Mouse (Mus musculus): Measurements from ENCODE around the gene Rab34. TPM values are rescaled to one million over a fixed set of nuclear protein-coding genes. Genes with fewer than 3 reads are reported as not detected.

The Rab34 gene
- polyA plus RNA-seq, 1 experiment from 2014 or later, result 73.4 TPM

DNA sequence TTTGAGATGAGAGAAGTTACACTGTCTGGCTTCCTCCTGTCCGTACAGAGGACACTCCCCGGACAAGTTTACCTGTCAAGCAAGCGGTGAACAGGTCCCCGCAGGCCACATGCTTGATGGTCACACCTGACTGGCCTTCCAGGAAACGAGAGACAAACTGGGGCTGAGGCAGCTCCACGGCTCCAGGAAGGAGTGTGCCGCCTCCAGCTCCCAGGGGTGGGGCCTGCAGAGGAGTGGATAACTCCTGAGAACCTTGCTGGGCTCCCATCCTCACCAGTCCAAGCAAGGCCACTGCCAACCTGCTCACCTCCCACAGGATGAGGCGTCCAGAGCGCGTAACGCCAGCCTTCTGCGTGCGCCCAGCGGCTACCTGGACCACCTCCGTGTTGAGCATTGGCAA is 17.9 kb upstream of the Rab34 start:
- no peaks in the 10 kb centered on the region for H3K36me3 ChIP-seq (ENCODE audit: control insufficient read depth, insufficient read depth, low read length)
- H3K4me2 ChIP-seq (ENCODE audit: low read depth, low read length), result no peak overlapping the region
- H3K27me3 ChIP-seq (replicated peaks; ENCODE audit: control insufficient read depth, insufficient read depth, low read length), result no peaks in the 10 kb centered on the region
- H3K27ac ChIP-seq (ENCODE audit: low read length), result peak overlapping the region; percentile 40
- ATAC-seq, result 0 out of 2 replicates have a peak, but pooled peaks have one; percentile 14
- peaks cover 31% of the 10 kb centered on the region for H3K4me1 ChIP-seq (ENCODE audit: control insufficient read depth, insufficient read depth, low read length)
- no peak overlapping the region for H3K4me3 ChIP-seq (ENCODE audit: low read length)
- H3K9ac ChIP-seq (ENCODE audit: low read depth, low read length), result no peak overlapping the region
- no peaks in the 10 kb centered on the region for H3K9me3 ChIP-seq (ENCODE audit: control insufficient read depth, low read length)
- 80% methylated on average over 15 of the region's 15 CpGs for WGBS

GRCm38 (mm10) chr11:78171328-78171727 is 16.9 kb upstream of the Rab34 start:
- H3K4me3 ChIP-seq (ENCODE audit: low read length), result no peak overlapping the region
- no peaks in the 10 kb centered on the region for H3K27me3 ChIP-seq (replicated peaks; ENCODE audit: control insufficient read depth, insufficient read depth, low read length)
- H3K27ac ChIP-seq (ENCODE audit: low read length), result no peak overlapping the region
- whole genome bisulfite sequencing, result 73% methylated on average over 4 of the region's 4 CpGs
- no peaks in the 10 kb centered on the region for H3K9me3 ChIP-seq (ENCODE audit: control insufficient read depth, low read length)
- peaks cover 28% of the 10 kb centered on the region for H3K4me1 ChIP-seq (ENCODE audit: control insufficient read depth, insufficient read depth, low read length)
- H3K9ac ChIP-seq (ENCODE audit: low read depth, low read length), result no peak overlapping the region
- ATAC-seq, result no peak
- no peaks in the 10 kb centered on the region for H3K36me3 ChIP-seq (ENCODE audit: control insufficient read depth, insufficient read depth, low read length)
- H3K4me2 ChIP-seq (ENCODE audit: low read depth, low read length), result no peak overlapping the region

GRCm38 (mm10) chr11:78172034-78172747 is 16.0 kb upstream of the Rab34 start:
- 81% methylated on average over 16 of the region's 16 CpGs for WGBS
- Histone ChIP-seq H3K27me3 (replicated peaks; ENCODE audit: control insufficient read depth, insufficient read depth, low read length) (no peaks in the 10 kb centered on the region), H3K27ac (ENCODE audit: low read length) (no peak overlapping the region), H3K4me2 (ENCODE audit: low read depth, low read length) (no peak overlapping the region), H3K36me3 (ENCODE audit: control insufficient read depth, insufficient read depth, low read length) (no peaks in the 10 kb centered on the region), H3K4me3 (ENCODE audit: low read length) (no peak overlapping the region), H3K9me3 (ENCODE audit: control insufficient read depth, low read length) (no peaks in the 10 kb centered on the region), H3K4me1 (ENCODE audit: control insufficient read depth, insufficient read depth, low read length) (peaks cover 22% of the 10 kb centered on the region), H3K9ac (ENCODE audit: low read depth, low read length) (no peak overlapping the region)
- ATAC-seq, result no peak

DNA sequence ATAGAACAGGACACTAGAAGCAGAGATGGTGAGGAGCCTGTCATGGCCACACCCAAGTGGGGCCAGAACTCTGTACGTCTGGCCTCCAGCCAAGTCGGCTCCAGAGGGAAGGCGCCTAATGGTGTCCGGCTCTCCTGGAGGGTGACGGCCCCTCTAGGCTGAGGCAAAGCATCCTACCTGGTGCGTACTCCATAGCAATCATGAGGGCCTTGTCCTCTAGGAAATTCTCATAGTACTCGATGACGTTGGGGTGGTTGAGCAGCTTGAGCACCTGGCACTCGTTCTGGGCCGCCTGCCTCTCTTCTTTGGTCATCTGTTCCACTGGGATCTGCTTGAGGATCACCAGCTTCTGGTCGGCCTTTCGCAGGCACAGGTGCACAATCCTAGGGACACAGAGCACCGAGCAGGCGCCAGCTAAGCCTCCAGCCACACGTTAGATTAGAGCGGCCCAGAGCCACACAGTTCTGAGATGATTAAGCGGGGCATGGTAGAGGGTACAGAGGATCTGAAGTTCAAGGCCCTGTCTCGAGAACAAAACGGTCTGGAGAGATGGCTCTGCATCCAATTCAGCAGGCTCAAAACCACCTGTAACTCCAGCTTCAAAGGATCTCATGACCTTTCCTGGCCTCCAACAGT is 15.4 kb upstream of the Rab34 start:
- Histone ChIP-seq H3K4me2 (ENCODE audit: low read depth, low read length) (no peak overlapping the region), H3K4me3 (ENCODE audit: low read length) (no peak overlapping the region), H3K36me3 (ENCODE audit: control insufficient read depth, insufficient read depth, low read length) (no peaks in the 10 kb centered on the region), H3K4me1 (ENCODE audit: control insufficient read depth, insufficient read depth, low read length) (peaks cover 26% of the 10 kb centered on the region), H3K27me3 (replicated peaks; ENCODE audit: control insufficient read depth, insufficient read depth, low read length) (no peaks in the 10 kb centered on the region), H3K9me3 (ENCODE audit: control insufficient read depth, low read length) (no peaks in the 10 kb centered on the region), H3K9ac (ENCODE audit: low read depth, low read length) (no peak overlapping the region), H3K27ac (ENCODE audit: low read length) (no peak overlapping the region)
- no peak for ATAC-seq
- WGBS, result 78% methylated on average over 19 of the region's 19 CpGs

DNA sequence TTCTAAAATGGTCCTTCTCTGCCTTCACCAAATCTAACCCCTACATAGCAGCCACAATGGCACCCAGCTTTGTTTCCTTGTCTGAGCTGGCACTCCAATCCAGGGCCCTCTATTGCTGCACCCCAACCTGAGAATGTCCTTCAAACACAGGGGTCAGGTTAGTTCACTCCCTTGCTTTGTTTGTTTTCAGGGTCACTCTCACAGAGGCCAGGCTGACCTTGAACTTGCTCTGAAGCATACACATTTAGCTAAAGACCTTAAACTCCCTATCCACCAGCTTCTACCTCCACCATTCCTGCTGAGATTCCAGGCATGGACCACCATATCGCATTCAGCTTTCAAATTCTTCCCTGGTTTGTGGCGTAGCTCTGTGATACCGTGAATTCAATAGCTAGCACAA is 13.7 kb upstream of the Rab34 start:
- Histone ChIP-seq H3K9me3 (ENCODE audit: control insufficient read depth, low read length) (no peaks in the 10 kb centered on the region), H3K4me3 (ENCODE audit: low read length) (no peak overlapping the region), H3K27me3 (replicated peaks; ENCODE audit: control insufficient read depth, insufficient read depth, low read length) (no peaks in the 10 kb centered on the region), H3K4me2 (ENCODE audit: low read depth, low read length) (no peak overlapping the region), H3K27ac (ENCODE audit: low read length) (no peak overlapping the region), H3K9ac (ENCODE audit: low read depth, low read length) (0 out of 2 replicates have a peak overlapping the region, but pooled peaks have one; percentile 6), H3K36me3 (ENCODE audit: control insufficient read depth, insufficient read depth, low read length) (no peaks in the 10 kb centered on the region), H3K4me1 (ENCODE audit: control insufficient read depth, insufficient read depth, low read length) (peaks cover 28% of the 10 kb centered on the region)
- no peak for ATAC-seq
- 79% methylated on average over 3 of the region's 3 CpGs for WGBS

DNA sequence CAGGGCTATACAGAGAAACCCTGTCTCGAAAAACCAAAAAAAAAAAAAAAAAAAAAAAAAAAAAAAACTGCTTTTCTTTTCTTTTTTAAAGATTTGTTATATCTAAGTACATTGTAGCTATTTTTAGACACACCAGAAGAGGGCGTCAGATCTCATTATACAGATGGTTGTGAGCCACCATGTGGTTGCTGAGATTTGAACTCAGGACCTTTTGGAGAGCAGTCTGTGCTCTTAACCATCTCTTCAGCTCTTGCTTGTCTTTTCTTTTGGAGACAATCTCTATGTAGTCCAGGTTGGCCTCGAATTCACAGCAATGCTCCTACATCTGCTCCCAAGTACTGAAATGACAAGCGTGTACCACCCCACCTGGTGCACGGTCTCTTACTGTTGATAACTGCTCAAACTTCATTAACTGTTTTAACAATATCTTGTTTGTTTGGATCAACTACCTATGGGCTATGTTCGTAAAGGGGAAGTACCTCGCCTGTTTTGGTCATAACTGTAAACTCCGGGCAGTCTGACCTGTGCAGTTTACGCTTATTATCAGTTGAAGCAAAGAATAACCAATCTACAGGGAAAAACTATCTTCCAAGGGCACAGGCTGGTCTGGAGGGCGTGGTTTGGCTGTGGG is 12.3 kb upstream of the Rab34 start:
- no peak; the same call in 1 of the 2 replicates for ATAC-seq
- H3K4me3 ChIP-seq (ENCODE audit: low read length), result peak overlapping the region; percentile 73
- peak overlapping the region; percentile 89 for H3K9ac ChIP-seq (ENCODE audit: low read depth, low read length)
- H3K9me3 ChIP-seq (ENCODE audit: control insufficient read depth, low read length), result no peaks in the 10 kb centered on the region
- H3K4me1 ChIP-seq (ENCODE audit: control insufficient read depth, insufficient read depth, low read length), result peaks cover 42% of the 10 kb centered on the region
- peak overlapping the region; percentile 99 for H3K27ac ChIP-seq (ENCODE audit: low read length)
- peaks cover 3% of the 10 kb centered on the region; the same call in 1 of the 2 replicates for H3K36me3 ChIP-seq (ENCODE audit: control insufficient read depth, insufficient read depth, low read length)
- H3K4me2 ChIP-seq (ENCODE audit: low read depth, low read length), result peak overlapping the region; percentile 47
- H3K27me3 ChIP-seq (replicated peaks; ENCODE audit: control insufficient read depth, insufficient read depth, low read length), result no peaks in the 10 kb centered on the region
- 3% methylated on average over 9 of the region's 10 CpGs for WGBS

GRCm38 (mm10) chr11:78176402-78176862 is 11.8 kb upstream of the Rab34 start, which contains the start of the genes Nek8 and Tlcd1:
Nek8 (minus strand) TSS chr11:78176675.
Tlcd1 (plus strand) TSS chr11:78176711.
- peaks cover 3% of the 10 kb centered on the region for H3K36me3 ChIP-seq (ENCODE audit: control insufficient read depth, insufficient read depth, low read length)
- H3K9me3 ChIP-seq (ENCODE audit: control insufficient read depth, low read length), result no peaks in the 10 kb centered on the region
- H3K4me3 ChIP-seq (ENCODE audit: low read length), result peak within 1 kb of the TSS; percentile 73
- H3K27ac ChIP-seq (ENCODE audit: low read length), result peak within 1 kb of the TSS; percentile 99
- WGBS, result under 1% methylated on average over 32 of the region's 32 CpGs
- H3K9ac ChIP-seq (ENCODE audit: low read depth, low read length), result peak within 1 kb of the TSS; percentile 89
- H3K4me2 ChIP-seq (ENCODE audit: low read depth, low read length), result peak within 1 kb of the TSS; percentile 94
- peaks cover 47% of the 10 kb centered on the region for H3K4me1 ChIP-seq (ENCODE audit: control insufficient read depth, insufficient read depth, low read length)
- ATAC-seq, result peak; percentile 56
- no peaks in the 10 kb centered on the region for H3K27me3 ChIP-seq (replicated peaks; ENCODE audit: control insufficient read depth, insufficient read depth, low read length)

DNA sequence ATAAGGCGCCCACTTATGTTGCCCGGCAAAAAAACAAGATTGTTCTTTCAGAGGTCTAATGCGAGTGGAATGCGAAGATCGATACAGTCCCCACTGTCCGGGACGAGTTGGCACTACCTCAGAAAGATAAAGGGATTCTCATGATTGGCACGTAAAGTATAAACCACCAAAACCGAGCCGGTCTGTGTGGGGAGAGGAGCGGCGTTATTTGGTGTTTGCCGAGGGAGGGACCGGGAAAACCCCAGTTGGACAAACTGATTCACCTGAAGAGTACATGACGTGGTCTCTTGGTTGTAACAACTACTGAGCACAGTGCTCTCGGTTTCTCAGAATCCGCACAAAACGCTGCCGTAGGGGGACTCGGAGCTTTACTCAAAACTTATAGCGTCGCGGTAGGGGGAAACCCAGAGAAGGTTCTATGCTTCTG is 11.3 kb upstream of the Rab34 start:
- peak overlapping the region; percentile 94 for H3K4me2 ChIP-seq (ENCODE audit: low read depth, low read length)
- H3K36me3 ChIP-seq (ENCODE audit: control insufficient read depth, insufficient read depth, low read length), result peaks cover 3% of the 10 kb centered on the region
- WGBS, result under 1% methylated on average over 23 of the region's 23 CpGs
- H3K9me3 ChIP-seq (ENCODE audit: control insufficient read depth, low read length), result no peaks in the 10 kb centered on the region
- no peaks in the 10 kb centered on the region for H3K27me3 ChIP-seq (replicated peaks; ENCODE audit: control insufficient read depth, insufficient read depth, low read length)
- no peak for ATAC-seq
- H3K9ac ChIP-seq (ENCODE audit: low read depth, low read length), result peak overlapping the region; percentile 89
- H3K4me3 ChIP-seq (ENCODE audit: low read length), result peak overlapping the region; percentile 73
- peak overlapping the region; percentile 99 for H3K27ac ChIP-seq (ENCODE audit: low read length)
- H3K4me1 ChIP-seq (ENCODE audit: control insufficient read depth, insufficient read depth, low read length), result peaks cover 52% of the 10 kb centered on the region

GRCm38 (mm10) chr11:78177437-78177836 is 10.8 kb upstream of the Rab34 start:
- no peaks in the 10 kb centered on the region for H3K27me3 ChIP-seq (replicated peaks; ENCODE audit: control insufficient read depth, insufficient read depth, low read length)
- peak overlapping the region; percentile 94 for H3K4me2 ChIP-seq (ENCODE audit: low read depth, low read length)
- peak; percentile 34 for ATAC-seq
- H3K4me3 ChIP-seq (ENCODE audit: low read length), result peak overlapping the region; percentile 73
- no peaks in the 10 kb centered on the region for H3K9me3 ChIP-seq (ENCODE audit: control insufficient read depth, low read length)
- H3K9ac ChIP-seq (ENCODE audit: low read depth, low read length), result peak overlapping the region; percentile 89
- H3K36me3 ChIP-seq (ENCODE audit: control insufficient read depth, insufficient read depth, low read length), result peaks cover 3% of the 10 kb centered on the region
- H3K4me1 ChIP-seq (ENCODE audit: control insufficient read depth, insufficient read depth, low read length), result peaks cover 56% of the 10 kb centered on the region
- WGBS, result 1% methylated on average over 10 of the region's 10 CpGs
- peak overlapping the region; percentile 99 for H3K27ac ChIP-seq (ENCODE audit: low read length)

Measured in intestine, embryonic 16.5 days (tissue).